Mouse (Mus musculus): ENCODE measurements at regions not wholly inside any gene's neighbourhood (a gene's known extent, or its start where the extent isn't known, plus 50 kb on each side); places are given as distances from the start of the nearest gene placed in this dataset.
"Not testable (repeated sequence)": the region's sequence is repeated elsewhere in the genome, so short reads cannot be mapped to it uniquely, and the experiment has no call there.

- no peak for DNase-seq (ENCODE audit: low spot score in 2 of 2)
These were observed 221.3 kb downstream of the Prdm13 start for GRCm38 (mm10) chr4:21464456-21464855.

DNA sequence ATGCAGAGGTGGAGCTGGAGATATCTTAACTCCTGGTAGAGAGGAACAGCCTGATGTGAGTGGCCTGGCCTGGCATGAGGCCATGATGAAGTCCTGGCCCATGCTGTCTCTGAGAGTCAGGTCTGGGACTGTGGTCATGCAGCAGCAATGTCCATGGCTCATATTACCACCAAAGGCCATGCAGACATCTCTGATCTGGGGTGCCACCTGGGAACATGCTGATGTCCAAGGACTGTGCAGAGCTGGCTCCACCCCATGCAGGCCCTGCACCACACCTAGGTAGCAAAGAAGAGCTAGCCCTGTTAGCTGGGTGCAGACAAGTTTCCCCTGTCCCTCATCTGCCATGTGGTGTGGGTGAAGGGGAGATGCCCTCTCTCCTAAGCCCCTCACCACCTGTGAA is 244.5 kb downstream of the Prdm13 start:
- no peak for DNase-seq (ENCODE audit: low spot score in 2 of 2)

DNA sequence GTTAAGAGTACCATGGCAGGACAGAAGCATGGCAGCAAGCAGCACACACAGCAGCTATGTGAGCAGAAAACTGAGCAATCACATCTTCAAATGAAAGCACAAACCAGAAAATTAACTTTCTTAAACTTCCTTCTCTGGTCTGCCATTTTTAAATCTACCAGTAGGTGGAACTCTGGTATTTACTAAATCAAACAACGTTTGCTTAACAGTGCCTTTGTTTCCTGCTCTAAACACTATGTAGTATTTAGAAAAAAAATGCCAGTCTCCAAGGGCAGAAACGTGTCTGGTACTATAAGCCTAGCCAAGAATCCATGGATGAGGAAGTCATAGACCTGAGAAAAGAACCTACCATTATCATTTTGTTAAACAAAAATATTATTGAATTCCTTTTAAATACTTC is 249.1 kb downstream of the Prdm13 start:
- DNase-seq (ENCODE audit: low spot score in 2 of 2): no peak

GRCm38 (mm10) chr4:21407850-21408249 is 277.9 kb downstream of the Prdm13 start:
- DNase-seq (ENCODE audit: low spot score in 2 of 2): no peak

DNA sequence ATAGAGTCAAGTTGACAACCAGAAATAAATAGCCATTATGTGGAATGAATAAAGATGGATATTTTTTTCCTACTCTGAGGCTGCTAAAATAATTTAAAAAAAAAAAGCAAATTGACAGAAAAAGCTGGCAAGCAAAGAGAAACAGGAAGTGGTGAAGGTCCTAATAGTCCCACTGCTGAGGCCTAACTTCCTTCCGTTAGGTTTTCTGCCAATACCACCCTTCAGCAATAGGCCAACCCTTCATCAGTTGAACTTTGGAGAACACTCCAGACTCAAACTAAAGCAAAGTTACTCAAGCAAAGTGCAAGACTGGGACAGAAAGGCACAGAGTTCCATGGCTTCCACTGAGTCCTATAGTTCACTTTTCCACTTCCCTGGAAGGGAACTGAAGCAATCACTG is 316.4 kb downstream of the Prdm13 start:
- no peak for DNase-seq (ENCODE audit: low spot score in 2 of 2)

DNA sequence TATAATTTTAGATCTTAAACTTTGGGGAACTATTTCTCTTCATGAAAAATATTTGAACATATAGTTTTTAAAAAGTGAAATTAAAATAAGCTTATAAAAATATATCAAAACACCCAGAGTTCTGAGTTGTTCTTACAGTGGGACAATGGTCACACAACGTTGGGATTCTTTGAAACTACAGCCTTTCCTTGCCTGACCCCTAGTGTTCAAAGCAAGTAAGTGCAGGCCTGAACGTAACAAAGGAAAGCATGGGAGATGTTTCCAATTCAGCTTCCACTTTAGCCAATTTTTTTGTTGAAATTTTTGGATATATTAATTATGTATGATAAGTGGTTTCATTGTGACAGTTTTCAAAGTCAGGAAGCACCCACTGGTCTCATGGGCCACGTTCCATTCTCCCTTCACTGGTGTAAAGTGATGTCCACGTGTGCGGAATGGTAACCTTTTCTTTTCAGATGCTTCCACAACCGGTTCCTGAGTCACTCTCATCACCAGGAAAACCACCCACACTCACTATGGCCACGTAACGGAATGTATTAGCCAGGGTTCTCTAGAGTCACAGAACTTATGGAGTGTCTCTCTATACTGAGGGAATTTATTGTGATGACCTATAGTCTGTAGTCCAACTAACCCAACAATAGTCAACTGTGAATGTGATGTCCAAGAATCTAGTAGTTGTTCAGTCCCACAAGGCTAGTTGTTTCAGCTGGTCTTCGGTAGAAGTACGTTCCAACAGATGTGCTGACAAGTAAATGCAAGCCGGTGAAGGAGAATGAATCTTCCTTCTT is 317.3 kb downstream of the Prdm13 start:
- DNase-seq (ENCODE audit: low spot score in 2 of 2): no peak

- DNase-seq (ENCODE audit: low spot score in 2 of 2): no peak
These were observed 364.0 kb downstream of the Prdm13 start for GRCm38 (mm10) chr4:21321769-21322168.

DNA sequence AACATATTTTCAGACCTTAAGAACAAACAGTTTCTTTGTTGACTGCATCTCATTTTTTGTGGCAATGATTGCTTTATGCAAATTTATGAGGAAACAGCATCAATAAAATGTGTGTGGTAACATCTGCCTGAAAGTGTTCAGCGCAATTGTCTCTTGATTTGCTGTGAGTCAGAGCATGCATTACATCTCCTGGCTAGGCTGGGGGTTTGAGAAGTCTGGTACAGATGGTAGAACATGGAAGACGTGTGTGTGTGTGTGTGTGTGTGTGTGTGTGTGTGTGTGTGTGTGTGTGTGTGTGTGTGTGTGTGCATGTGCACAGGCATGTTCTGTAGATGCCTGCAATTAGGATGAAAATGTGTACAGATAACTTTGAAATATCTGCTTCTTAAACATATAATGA is 376.5 kb downstream of the Prdm13 start:
- DNase-seq (ENCODE audit: low spot score in 2 of 2): not testable (repeated sequence)

- no peak for DNase-seq (ENCODE audit: low spot score in 2 of 2)
These were observed 378.2 kb downstream of the Prdm13 start for GRCm38 (mm10) chr4:21307476-21308011.

- DNase-seq (ENCODE audit: low spot score in 2 of 2): no peak
These were observed 385.6 kb downstream of the Prdm13 start for GRCm38 (mm10) chr4:21300141-21300540.

- no peak for DNase-seq (ENCODE audit: low spot score in 2 of 2)
These were observed 418.5 kb downstream of the Prdm13 start for GRCm38 (mm10) chr4:21267302-21267701.

DNA sequence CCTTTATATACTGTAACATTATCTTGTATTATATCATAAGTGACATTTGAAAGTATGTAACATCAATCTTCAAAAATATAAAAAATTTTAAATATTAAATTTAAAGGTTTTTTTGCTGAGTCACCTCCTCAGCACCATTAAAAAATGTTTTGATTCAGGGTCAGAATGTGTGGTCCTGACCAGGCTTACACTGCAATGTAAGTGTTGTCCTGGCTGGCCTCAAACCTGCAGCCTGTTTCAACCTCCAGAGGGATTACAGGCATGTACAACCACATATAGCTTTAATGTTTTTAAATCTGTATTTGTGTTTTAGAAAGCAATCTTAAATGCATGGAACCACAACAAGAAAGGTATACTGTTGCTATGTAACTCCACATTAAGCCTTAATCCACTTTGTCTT is 418.9 kb downstream of the Prdm13 start:
- DNase-seq (ENCODE audit: low spot score in 2 of 2): no peak

GRCm38 (mm10) chr4:21250396-21250795 is 435.4 kb downstream of the Prdm13 start:
- DNase-seq (ENCODE audit: low spot score in 2 of 2): no peak

- DNase-seq (ENCODE audit: low spot score in 2 of 2): peak in 1 of 2 experiments; percentile 15
These were observed 463.1 kb downstream of the Prdm13 start for GRCm38 (mm10) chr4:21222631-21223030.

- DNase-seq (ENCODE audit: low spot score in 2 of 2): no peak
These were observed 478.1 kb downstream of the Prdm13 start for GRCm38 (mm10) chr4:21207617-21208016.

- DNase-seq (ENCODE audit: low spot score in 2 of 2): no peak
These were observed 490.1 kb downstream of the Prdm13 start for GRCm38 (mm10) chr4:21195620-21196019.

DNA sequence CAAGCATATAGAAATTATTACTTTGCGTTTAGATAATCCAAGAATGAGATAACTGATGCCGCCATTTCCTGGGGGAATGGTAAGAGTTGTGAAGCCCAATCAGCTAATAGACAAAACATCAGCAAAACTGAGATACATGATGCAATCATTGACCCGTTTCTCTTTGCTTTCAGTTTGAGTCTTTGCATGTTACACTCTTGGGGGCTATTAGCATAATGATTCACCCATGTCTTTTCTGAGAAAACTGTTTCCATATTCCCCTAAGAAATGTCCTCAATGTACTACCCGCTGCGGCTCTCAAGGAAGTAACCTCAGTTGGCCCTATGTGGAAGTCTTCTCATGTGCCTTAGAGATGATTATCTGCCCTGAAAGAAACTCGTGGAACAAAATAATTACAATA is 512.0 kb downstream of the Prdm13 start:
- DNase-seq (ENCODE audit: low spot score in 2 of 2): no peak

DNA sequence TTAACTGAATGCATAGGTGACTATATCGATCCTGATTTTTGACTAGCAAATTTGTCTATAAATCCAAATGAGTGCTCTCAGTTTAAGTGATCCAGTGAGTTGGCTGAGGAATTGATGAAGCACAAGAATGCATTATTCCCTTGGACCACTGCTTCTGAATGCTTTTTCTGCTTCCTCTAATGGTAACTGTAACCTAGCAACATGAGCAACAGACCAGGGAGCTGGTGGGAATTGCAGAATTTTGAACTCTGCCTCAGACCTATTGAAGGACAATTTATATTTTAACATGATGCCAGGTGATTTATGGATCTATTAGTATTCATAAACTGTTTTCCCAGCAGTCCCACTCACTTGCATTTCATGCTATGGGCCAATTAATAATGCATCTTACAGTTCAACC is 512.7 kb downstream of the Prdm13 start:
- no peak for DNase-seq (ENCODE audit: low spot score in 2 of 2)

GRCm38 (mm10) chr4:21170734-21171133 is 515.0 kb downstream of the Prdm13 start:
- no peak for DNase-seq (ENCODE audit: low spot score in 2 of 2)

- no peak for DNase-seq (ENCODE audit: low spot score in 2 of 2)
These were observed 523.6 kb downstream of the Prdm13 start for GRCm38 (mm10) chr4:21162124-21162523.

- DNase-seq (ENCODE audit: low spot score in 2 of 2): no peak
These were observed 559.9 kb downstream of the Prdm13 start for GRCm38 (mm10) chr4:21125892-21126291.

GRCm38 (mm10) chr4:21095741-21096140 is 590.0 kb downstream of the Prdm13 start:
- DNase-seq (ENCODE audit: low spot score in 2 of 2): no peak

DNA sequence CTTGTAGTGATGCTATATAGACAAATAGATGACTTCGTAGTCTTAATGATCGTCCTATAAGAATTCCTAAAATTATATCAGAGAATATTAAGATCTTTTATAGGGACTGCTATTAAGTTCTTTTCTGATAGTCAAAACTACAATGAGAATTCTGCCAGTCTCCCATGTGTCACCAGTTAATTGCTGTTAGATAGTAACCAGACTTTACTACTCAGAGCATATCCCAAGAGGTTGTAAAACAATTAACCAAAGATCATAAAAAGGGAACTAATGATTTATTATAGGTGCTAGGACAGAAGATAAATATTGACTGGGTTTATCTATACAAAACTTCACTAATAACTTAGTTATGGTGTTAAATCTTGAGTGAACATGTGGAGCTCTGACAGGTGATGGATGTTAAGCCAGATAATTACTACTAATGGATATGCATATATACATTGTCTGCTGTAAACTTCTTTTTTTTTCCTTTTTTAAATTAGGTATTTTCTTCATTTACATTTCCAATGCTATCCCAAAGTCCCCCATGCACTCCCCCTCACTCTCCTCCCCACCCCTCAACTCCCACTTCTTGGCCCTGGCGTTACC is 615.5 kb downstream of the Prdm13 start:
- DNase-seq (ENCODE audit: low spot score in 2 of 2): no peak

Measured in frontal cortex, postnatal 25 days (tissue).